Mouse (Mus musculus): ENCODE measurements around the gene Prdm16. TPM values are rescaled to one million over a fixed set of nuclear protein-coding genes. Genes with fewer than 3 reads are reported as not detected.

Gene Prdm16
- polyA plus RNA-seq, 1 experiment from 2014 or later = 2.0 TPM

GRCm38 (mm10) chr4:154599977-154600376 lies 36.7 kb downstream of the Prdm16 start:
- Histone ChIP-seq H3K27me3 (no peaks in the 10 kb centered on the region), H3K27ac (replicated peaks) (no peak overlapping the region), H3K36me3 (replicated peaks) (no peaks in the 10 kb centered on the region), H3K4me2 (no peak overlapping the region), H3K4me3 (replicated peaks) (no peak overlapping the region), H3K4me1 (replicated peaks) (peaks cover 41% of the 10 kb centered on the region), H3K9me3 (replicated peaks) (no peaks in the 10 kb centered on the region), H3K9ac (no peak overlapping the region)
- ATAC-seq (ENCODE audit: insufficient read depth) = no peak
- WGBS (ENCODE audit: insufficient replicate concordance) = 64% methylated on average over 10 of the region's 10 CpGs

DNA sequence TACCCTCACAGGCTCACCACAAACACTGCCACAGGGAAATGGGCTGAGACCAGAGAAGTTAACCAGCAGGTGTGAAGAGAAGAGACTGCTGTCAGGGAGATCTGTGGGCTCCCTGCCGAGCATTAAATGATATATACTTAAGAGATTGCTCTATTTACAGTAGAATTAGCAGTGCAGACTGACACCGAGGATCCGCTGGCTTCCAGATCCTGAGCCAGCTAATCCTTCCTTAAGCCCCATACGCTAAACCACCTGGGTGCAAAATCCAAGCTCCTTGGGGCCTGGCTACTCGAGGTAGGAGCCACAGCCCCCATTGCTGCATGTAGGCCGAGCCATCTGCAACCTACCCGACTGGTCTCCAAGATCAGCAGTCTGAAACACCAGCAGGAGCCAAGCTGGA lies 38.3 kb downstream of the Prdm16 start:
- H3K4me3 ChIP-seq (replicated peaks) = no peak overlapping the region
- H3K9me3 ChIP-seq (replicated peaks) = no peaks in the 10 kb centered on the region
- H3K36me3 ChIP-seq (replicated peaks) = no peaks in the 10 kb centered on the region
- peaks cover 25% of the 10 kb centered on the region for H3K4me1 ChIP-seq (replicated peaks)
- no peak overlapping the region for H3K27ac ChIP-seq (replicated peaks)
- H3K9ac ChIP-seq = no peak overlapping the region
- WGBS (ENCODE audit: insufficient replicate concordance) = 54% methylated on average over 7 of the region's 7 CpGs
- peaks cover 5% of the 10 kb centered on the region; the same call in 1 of the 2 replicates for H3K27me3 ChIP-seq
- ATAC-seq (ENCODE audit: insufficient read depth) = no peak
- no peak overlapping the region for H3K4me2 ChIP-seq

GRCm38 (mm10) chr4:154596805-154597204 lies 39.9 kb downstream of the Prdm16 start:
- WGBS (ENCODE audit: insufficient replicate concordance) = 35% methylated on average over 4 of the region's 4 CpGs
- Histone ChIP-seq H3K27ac (replicated peaks) (no peak overlapping the region; the same call in 1 of the 2 replicates), H3K4me1 (replicated peaks) (peaks cover 31% of the 10 kb centered on the region), H3K36me3 (replicated peaks) (no peaks in the 10 kb centered on the region), H3K27me3 (peaks cover 10% of the 10 kb centered on the region; the same call in 1 of the 2 replicates), H3K9me3 (replicated peaks) (no peaks in the 10 kb centered on the region), H3K9ac (no peak overlapping the region), H3K4me3 (replicated peaks) (no peak overlapping the region), H3K4me2 (peak overlapping the region; percentile 43)
- peak; percentile 84 for ATAC-seq (ENCODE audit: insufficient read depth)

- Histone ChIP-seq H3K4me1 (replicated peaks) (peaks cover 32% of the 10 kb centered on the region), H3K36me3 (replicated peaks) (no peaks in the 10 kb centered on the region), H3K9me3 (replicated peaks) (no peaks in the 10 kb centered on the region), H3K27ac (replicated peaks) (no peak overlapping the region), H3K9ac (no peak overlapping the region), H3K27me3 (peaks cover 10% of the 10 kb centered on the region; the same call in 1 of the 2 replicates), H3K4me2 (no peak overlapping the region), H3K4me3 (replicated peaks) (no peak overlapping the region)
- 47% methylated on average over 21 of the region's 21 CpGs for WGBS (ENCODE audit: insufficient replicate concordance)
- no peak for ATAC-seq (ENCODE audit: insufficient read depth)
Measured at GRCm38 (mm10) chr4:154594761-154595556, 41.7 kb downstream of the Prdm16 start.

- no peak overlapping the region for H3K4me2 ChIP-seq
- H3K27ac ChIP-seq (replicated peaks) = no peak overlapping the region
- no peak overlapping the region for H3K4me3 ChIP-seq (replicated peaks)
- no peak for ATAC-seq (ENCODE audit: insufficient read depth)
- WGBS (ENCODE audit: insufficient replicate concordance) = 57% methylated on average over 17 of the region's 17 CpGs
- no peak overlapping the region for H3K9ac ChIP-seq
- peaks cover 32% of the 10 kb centered on the region for H3K4me1 ChIP-seq (replicated peaks)
- peaks cover 10% of the 10 kb centered on the region; the same call in 1 of the 2 replicates for H3K27me3 ChIP-seq
- no peaks in the 10 kb centered on the region for H3K36me3 ChIP-seq (replicated peaks)
- H3K9me3 ChIP-seq (replicated peaks) = no peaks in the 10 kb centered on the region
Measured at GRCm38 (mm10) chr4:154594116-154594760, 42.4 kb downstream of the Prdm16 start.

GRCm38 (mm10) chr4:154592562-154592961 lies 44.1 kb downstream of the Prdm16 start:
- Histone ChIP-seq H3K4me2 (no peak overlapping the region), H3K27me3 (peaks cover 10% of the 10 kb centered on the region; the same call in 1 of the 2 replicates), H3K9ac (no peak overlapping the region), H3K9me3 (replicated peaks) (no peaks in the 10 kb centered on the region), H3K4me3 (replicated peaks) (no peak overlapping the region), H3K4me1 (replicated peaks) (peaks cover 27% of the 10 kb centered on the region), H3K27ac (replicated peaks) (peak overlapping the region; percentile 75), H3K36me3 (replicated peaks) (no peaks in the 10 kb centered on the region)
- WGBS (ENCODE audit: insufficient replicate concordance) = 66% methylated on average over 13 of the region's 13 CpGs
- peak; percentile 56 for ATAC-seq (ENCODE audit: insufficient read depth)

- H3K4me3 ChIP-seq (replicated peaks) = no peak overlapping the region
- H3K4me2 ChIP-seq = no peak overlapping the region
- H3K9me3 ChIP-seq (replicated peaks) = no peaks in the 10 kb centered on the region
- ATAC-seq (ENCODE audit: insufficient read depth) = no peak
- 71% methylated on average over 10 of the region's 11 CpGs for WGBS (ENCODE audit: insufficient replicate concordance)
- H3K27ac ChIP-seq (replicated peaks) = no peak overlapping the region
- H3K4me1 ChIP-seq (replicated peaks) = peaks cover 10% of the 10 kb centered on the region; the same call in 1 of the 2 replicates
- no peaks in the 10 kb centered on the region for H3K36me3 ChIP-seq (replicated peaks)
- H3K9ac ChIP-seq = no peak overlapping the region
- H3K27me3 ChIP-seq = peaks cover 10% of the 10 kb centered on the region; the same call in 1 of the 2 replicates
Measured at GRCm38 (mm10) chr4:154590910-154591309, 45.8 kb downstream of the Prdm16 start.

- Histone ChIP-seq H3K4me3 (replicated peaks) (no peak overlapping the region), H3K27me3 (no peaks in the 10 kb centered on the region), H3K9ac (no peak overlapping the region), H3K27ac (replicated peaks) (no peak overlapping the region), H3K9me3 (replicated peaks) (no peaks in the 10 kb centered on the region), H3K36me3 (replicated peaks) (no peaks in the 10 kb centered on the region), H3K4me1 (replicated peaks) (no peaks in the 10 kb centered on the region), H3K4me2 (no peak overlapping the region)
- no peak for ATAC-seq (ENCODE audit: insufficient read depth)
- WGBS (ENCODE audit: insufficient replicate concordance) = 78% methylated on average over 11 of the region's 11 CpGs
Measured at GRCm38 (mm10) chr4:154586334-154586733, 50.3 kb downstream of the Prdm16 start.

DNA sequence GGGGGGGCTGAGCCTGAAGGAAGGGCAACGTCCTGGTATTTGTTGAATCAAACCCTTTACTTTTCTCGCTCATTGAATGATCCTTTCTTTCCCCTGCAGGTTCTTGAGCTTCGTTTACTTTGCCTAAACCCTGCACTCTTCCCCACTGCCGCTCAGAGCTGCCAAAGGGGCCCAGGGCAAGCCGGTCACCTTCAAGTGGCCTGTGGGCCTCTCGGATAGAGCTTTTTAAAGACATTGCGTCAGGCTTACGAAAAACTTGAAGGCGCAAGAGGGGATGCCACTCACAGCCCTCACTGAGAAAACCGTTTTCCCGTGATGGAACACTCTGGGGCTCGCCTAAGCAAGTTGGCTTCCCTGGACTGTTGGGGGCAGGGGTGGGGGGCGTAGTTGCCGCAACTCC lies 50.9 kb downstream of the Prdm16 start:
- no peaks in the 10 kb centered on the region for H3K36me3 ChIP-seq (replicated peaks)
- no peaks in the 10 kb centered on the region for H3K27me3 ChIP-seq
- no peak overlapping the region for H3K9ac ChIP-seq
- 68% methylated on average over 14 of the region's 14 CpGs for WGBS (ENCODE audit: insufficient replicate concordance)
- H3K4me3 ChIP-seq (replicated peaks) = no peak overlapping the region
- no peaks in the 10 kb centered on the region for H3K4me1 ChIP-seq (replicated peaks)
- no peak overlapping the region for H3K4me2 ChIP-seq
- H3K9me3 ChIP-seq (replicated peaks) = no peaks in the 10 kb centered on the region
- no peak overlapping the region for H3K27ac ChIP-seq (replicated peaks)
- ATAC-seq (ENCODE audit: insufficient read depth) = no peak

GRCm38 (mm10) chr4:154583712-154584111 lies 53.0 kb downstream of the Prdm16 start:
- H3K36me3 ChIP-seq (replicated peaks) = no peaks in the 10 kb centered on the region
- H3K4me1 ChIP-seq (replicated peaks) = peaks cover 5% of the 10 kb centered on the region; the same call in 1 of the 2 replicates
- H3K27me3 ChIP-seq = no peaks in the 10 kb centered on the region
- no peak for ATAC-seq (ENCODE audit: insufficient read depth)
- no peak overlapping the region for H3K9ac ChIP-seq
- H3K27ac ChIP-seq (replicated peaks) = no peak overlapping the region
- H3K9me3 ChIP-seq (replicated peaks) = no peaks in the 10 kb centered on the region
- WGBS (ENCODE audit: insufficient replicate concordance) = 80% methylated on average over 13 of the region's 13 CpGs
- no peak overlapping the region for H3K4me3 ChIP-seq (replicated peaks)
- H3K4me2 ChIP-seq = no peak overlapping the region

- H3K9me3 ChIP-seq (replicated peaks) = no peaks in the 10 kb centered on the region
- no peak overlapping the region for H3K27ac ChIP-seq (replicated peaks)
- peaks cover 8% of the 10 kb centered on the region; the same call in 1 of the 2 replicates for H3K4me1 ChIP-seq (replicated peaks)
- no peaks in the 10 kb centered on the region for H3K27me3 ChIP-seq
- H3K9ac ChIP-seq = no peak overlapping the region
- H3K36me3 ChIP-seq (replicated peaks) = no peaks in the 10 kb centered on the region
- WGBS (ENCODE audit: insufficient replicate concordance) = 76% methylated on average over 21 of the region's 21 CpGs
- H3K4me3 ChIP-seq (replicated peaks) = no peak overlapping the region
- H3K4me2 ChIP-seq = no peak overlapping the region
- no peak for ATAC-seq (ENCODE audit: insufficient read depth)
Measured at GRCm38 (mm10) chr4:154582607-154583236, 54.0 kb downstream of the Prdm16 start.

All from liver, embryonic 15.5 days (tissue).